Mouse (Mus musculus) embryonic facial prominence, embryonic 11.5 days (tissue): ENCODE data around the gene Ccnd3. TPM values are rescaled to one million over a fixed set of nuclear protein-coding genes. Genes with fewer than 3 reads are reported as not detected.
A peak's percentile ranks its signal among the peaks of the same experiment; 100 is the strongest.

ENCODE experiments used
- ATAC-seq: fragments of 200-750 bp; cut with Nextera tagmentation; replicated peaks from 2 replicates; pipeline ENCODE4 v1.8.0; 2017; ENCODE audit warnings: low read depth; ENCODE audit not compliant: insufficient number of reproducible peaks, low FRiP score, low TSS enrichment
- DNase-seq: peaks from one replicate; pipeline ENCODE4 v3.0.0-alpha.2; 2015; ENCODE audit warnings: low spot score
- H3K27ac ChIP-seq: fragments of 300-500 bp; sonication (generic); replicated peaks from 2 replicates; pipeline ENCODE4 v1.5.1; 2014; ENCODE audit warnings: mild to moderate bottlenecking, low read depth, low read length, control low read depth
- H3K27me3 ChIP-seq: fragments of 300-500 bp; sonication (generic); 2 replicates; pipeline ENCODE4 v1.6.1; 2014; ENCODE audit warnings: mild to moderate bottlenecking, low read length, moderate library complexity, mixed read lengths; ENCODE audit not compliant: control insufficient read depth, insufficient read depth
- H3K36me3 ChIP-seq: fragments of 300-500 bp; sonication (generic); replicated peaks from 2 replicates; pipeline ENCODE4 v1.6.1; 2014; ENCODE audit warnings: low read depth, mild to moderate bottlenecking, low read length, moderate library complexity, mixed read lengths; ENCODE audit not compliant: control insufficient read depth, insufficient read depth
- H3K4me1 ChIP-seq: fragments of 300-500 bp; sonication (generic); 2 replicates; pipeline ENCODE4 v1.6.1; 2014; ENCODE audit warnings: low read length, mixed read lengths; ENCODE audit not compliant: control insufficient read depth, insufficient read depth
- H3K4me2 ChIP-seq: fragments of 300-500 bp; sonication (generic); 2 replicates; pipeline ENCODE4 v1.6.1; 2014; ENCODE audit warnings: low read depth, mild to moderate bottlenecking, control low read depth, low read length, moderate library complexity
- H3K4me3 ChIP-seq: fragments of 300-500 bp; sonication (generic); 2 replicates; pipeline ENCODE4 v1.5.1; 2014; ENCODE audit warnings: low read depth, low read length, control low read depth
- H3K9ac ChIP-seq: fragments of 300-500 bp; sonication (generic); replicated peaks from 2 replicates; pipeline ENCODE4 v1.6.1; 2014; ENCODE audit warnings: mild to moderate bottlenecking, control low read depth, low read length
- H3K9me3 ChIP-seq: fragments of 300-500 bp; sonication (generic); replicated peaks from 2 replicates; pipeline ENCODE4 v1.6.1; 2016; ENCODE audit warnings: mild to moderate bottlenecking, low read length, inconsistent platforms, mixed read lengths; ENCODE audit not compliant: control insufficient read depth
- WGBS: fragments of 180-500 bp; shearing (Covaris S2); extraction: QIAGEN DNeasy Blood & Tissue Kit; methylation state at CpG from one replicate; pipeline ENCODE4 v1.1.7; 2014; 5-methylcytosine and 5-hydroxymethylcytosine counted together
- polyA plus RNA-seq: library from polyadenylated mRNA; unstranded; fragments of >200 nt; fragmentation: Nextera tagmentation; extraction: Ambion mirVana; gene quantifications from 2 replicates; pipeline ENCODE4 v1.2.1, GENCODE M21; 2014

The Ccnd3 gene
- polyA plus RNA-seq, 1 experiment from 2014 or later: 291 TPM

GRCm38 (mm10) chr17:47522536-47522935, 17.7 kb downstream of the Ccnd3 start:
- H3K4me1 ChIP-seq: peaks cover 8% of the 10 kb centered on the region
- H3K9ac ChIP-seq: peak overlapping the region; percentile 35; the same call in 1 of the 2 replicates
- no peak overlapping the region for H3K4me3 ChIP-seq
- ATAC-seq: no peak
- WGBS: 59% methylated on average over 4 of the region's 4 CpGs
- no peaks in the 10 kb centered on the region for H3K9me3 ChIP-seq
- no peaks in the 10 kb centered on the region for H3K27me3 ChIP-seq
- H3K4me2 ChIP-seq: no peak overlapping the region
- no peaks in the 10 kb centered on the region for H3K36me3 ChIP-seq
- DNase-seq: no peak
- peak overlapping the region; percentile 83 for H3K27ac ChIP-seq

GRCm38 (mm10) chr17:47523211-47523682, 18.4 kb downstream of the Ccnd3 start:
- Histone ChIP-seq H3K36me3 (no peaks in the 10 kb centered on the region), H3K4me3 (no peak overlapping the region), H3K4me2 (no peak overlapping the region), H3K27me3 (no peaks in the 10 kb centered on the region), H3K9me3 (no peaks in the 10 kb centered on the region), H3K4me1 (peaks cover 8% of the 10 kb centered on the region), H3K9ac (no peak overlapping the region), H3K27ac (peak overlapping the region; percentile 29; the same call in 1 of the 2 replicates)
- ATAC-seq (no peak), DNase-seq (no peak)
- 67% methylated on average over 18 of the region's 18 CpGs for WGBS

- H3K4me1 ChIP-seq: peaks cover 8% of the 10 kb centered on the region
- ATAC-seq (no peak), DNase-seq (no peak)
- no peaks in the 10 kb centered on the region for H3K36me3 ChIP-seq
- H3K4me2 ChIP-seq: no peak overlapping the region
- no peak overlapping the region for H3K27ac ChIP-seq
- H3K9ac ChIP-seq: no peak overlapping the region
- WGBS: 83% methylated on average over 6 of the region's 8 CpGs
- no peaks in the 10 kb centered on the region for H3K27me3 ChIP-seq
- no peak overlapping the region for H3K4me3 ChIP-seq
- H3K9me3 ChIP-seq: no peaks in the 10 kb centered on the region
Observed at GRCm38 (mm10) chr17:47524055-47524454, 19.2 kb downstream of the Ccnd3 start.

GRCm38 (mm10) chr17:47524991-47525390, 20.1 kb downstream of the Ccnd3 start:
- H3K9me3 ChIP-seq: no peaks in the 10 kb centered on the region
- ATAC-seq (no peak), DNase-seq (no peak)
- peaks cover 8% of the 10 kb centered on the region for H3K4me1 ChIP-seq
- no peak overlapping the region for H3K4me2 ChIP-seq
- no peak overlapping the region for H3K4me3 ChIP-seq
- H3K27ac ChIP-seq: no peak overlapping the region
- H3K36me3 ChIP-seq: no peaks in the 10 kb centered on the region
- no peak overlapping the region for H3K9ac ChIP-seq
- 88% methylated on average over 6 of the region's 6 CpGs for WGBS
- no peaks in the 10 kb centered on the region for H3K27me3 ChIP-seq

- 0 out of 2 replicates have a peak overlapping the region, but pooled peaks have one; percentile 11 for H3K9ac ChIP-seq
- 87% methylated on average over 17 of the region's 17 CpGs for WGBS
- no peaks in the 10 kb centered on the region for H3K36me3 ChIP-seq
- H3K27me3 ChIP-seq: no peaks in the 10 kb centered on the region
- no peaks in the 10 kb centered on the region for H3K9me3 ChIP-seq
- H3K4me2 ChIP-seq: no peak overlapping the region
- ATAC-seq: no peak
- no peak for DNase-seq
- H3K4me1 ChIP-seq: peaks cover 6% of the 10 kb centered on the region
- H3K27ac ChIP-seq: peak overlapping the region; percentile 83
- H3K4me3 ChIP-seq: no peak overlapping the region
Observed at GRCm38 (mm10) chr17:47526856-47527520, 22.1 kb downstream of the Ccnd3 start.

- Histone ChIP-seq H3K36me3 (no peaks in the 10 kb centered on the region), H3K27me3 (no peaks in the 10 kb centered on the region), H3K27ac (peak overlapping the region; percentile 83), H3K9me3 (no peaks in the 10 kb centered on the region), H3K4me1 (no peaks in the 10 kb centered on the region; the same call in 1 of the 2 replicates), H3K4me3 (no peak overlapping the region), H3K4me2 (no peak overlapping the region), H3K9ac (peak overlapping the region; percentile 40; the same call in 1 of the 2 replicates)
- 35% methylated on average over 10 of the region's 10 CpGs for WGBS
- ATAC-seq (peak; percentile 22; the same call in 1 of the 2 replicates), DNase-seq (peak; percentile 69)
Observed at GRCm38 (mm10) chr17:47527581-47528300, 22.9 kb downstream of the Ccnd3 start.

GRCm38 (mm10) chr17:47528919-47529318, 24.1 kb downstream of the Ccnd3 start:
- H3K27ac ChIP-seq: no peak overlapping the region
- H3K36me3 ChIP-seq: no peaks in the 10 kb centered on the region
- no peaks in the 10 kb centered on the region; the same call in 1 of the 2 replicates for H3K4me1 ChIP-seq
- H3K4me2 ChIP-seq: no peak overlapping the region
- no peaks in the 10 kb centered on the region for H3K27me3 ChIP-seq
- no peak overlapping the region for H3K4me3 ChIP-seq
- no peak overlapping the region for H3K9ac ChIP-seq
- no peak for ATAC-seq
- H3K9me3 ChIP-seq: no peaks in the 10 kb centered on the region
- DNase-seq: no peak
- 49% methylated on average over 8 of the region's 8 CpGs for WGBS

GRCm38 (mm10) chr17:47529595-47529994, 24.7 kb downstream of the Ccnd3 start:
- Histone ChIP-seq H3K4me3 (no peak overlapping the region), H3K9ac (no peak overlapping the region), H3K27ac (no peak overlapping the region), H3K4me2 (no peak overlapping the region), H3K36me3 (no peaks in the 10 kb centered on the region), H3K27me3 (no peaks in the 10 kb centered on the region), H3K4me1 (no peaks in the 10 kb centered on the region; the same call in 1 of the 2 replicates), H3K9me3 (no peaks in the 10 kb centered on the region)
- ATAC-seq (no peak), DNase-seq (no peak)
- 92% methylated on average over 11 of the region's 11 CpGs for WGBS
